Mouse (Mus musculus) fat pad, adult 2 months (tissue): ENCODE data around the gene Rab3a.
A peak's percentile ranks its signal among the peaks of the same experiment; 100 is the strongest.

ENCODE experiments used
- DNase-seq: peaks from one replicate; pipeline ENCODE4 v3.0.0-alpha.2; 2011; ENCODE audit warnings: low read depth, low spot score; ENCODE audit errors: extremely low read depth

The Rab3a gene

DNA sequence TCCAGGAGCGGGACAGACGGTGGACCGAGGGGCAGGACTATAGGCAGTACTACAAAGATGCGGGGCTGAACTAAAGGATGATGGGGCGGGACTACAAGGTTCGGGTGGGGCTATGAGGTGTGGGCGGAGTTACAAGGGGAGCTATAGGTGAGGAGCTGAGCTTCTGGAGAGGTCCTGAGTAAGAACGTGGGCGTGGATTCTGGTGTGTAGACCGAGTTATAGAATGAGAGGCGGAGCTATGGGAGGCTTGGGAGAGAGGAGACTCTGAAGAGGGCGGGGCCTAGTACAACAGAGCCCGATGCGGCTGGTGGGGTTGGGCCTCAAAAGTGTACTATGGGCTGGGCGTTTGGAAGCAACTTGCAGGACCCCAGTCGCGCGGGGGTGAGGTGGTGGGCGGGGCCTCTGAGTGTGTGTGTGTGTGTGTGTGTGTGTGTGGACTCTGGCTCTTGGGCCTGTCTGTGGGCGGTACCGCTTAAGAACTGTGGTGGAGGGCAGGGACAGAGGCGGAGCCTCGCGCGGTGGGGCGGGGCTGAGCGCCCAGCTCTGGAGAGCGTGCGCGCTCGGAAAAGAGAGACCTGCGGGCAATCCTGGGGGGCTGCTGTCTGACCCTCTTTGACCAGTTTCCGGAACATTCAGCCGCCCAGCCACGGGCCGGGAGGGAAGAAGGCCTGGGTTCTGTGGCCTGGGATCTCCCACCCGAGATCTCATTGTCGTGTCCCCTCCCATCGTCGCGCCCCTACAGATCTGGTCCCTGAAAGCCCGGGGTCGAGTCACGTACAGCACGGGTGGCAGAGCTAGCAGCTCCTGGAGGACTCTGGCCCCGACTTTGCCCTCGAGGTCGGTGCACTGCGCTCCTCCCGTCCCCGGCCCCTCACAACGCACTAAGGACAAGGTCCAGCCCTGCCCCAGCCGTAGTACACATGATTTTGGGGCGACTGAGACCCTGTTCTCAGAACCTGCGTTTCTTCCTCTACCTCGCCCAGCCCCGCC lies 42.9 kb downstream of the Rab3a start:
- peak; percentile 97 for DNase-seq

DNA sequence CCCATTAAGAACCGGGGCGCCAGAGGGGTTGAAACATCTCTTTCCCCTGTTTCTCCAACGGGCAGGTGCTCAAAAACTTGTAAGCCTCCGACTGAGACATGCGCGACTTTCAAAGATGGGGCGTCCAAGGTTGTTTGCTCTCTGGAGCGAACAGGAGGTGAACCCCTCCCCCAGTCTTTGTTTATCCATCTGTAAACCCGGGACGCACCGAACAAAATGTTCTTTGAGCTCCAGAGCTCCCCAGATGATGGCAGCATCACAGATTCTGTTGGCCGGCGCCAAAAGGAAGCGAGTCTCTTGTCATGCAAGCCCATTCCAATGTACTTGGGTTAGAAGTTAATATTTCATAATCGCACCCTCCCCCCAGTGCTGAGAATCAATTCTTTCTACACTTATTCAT lies 43.8 kb downstream of the Rab3a start:
- DNase-seq, result no peak

DNA sequence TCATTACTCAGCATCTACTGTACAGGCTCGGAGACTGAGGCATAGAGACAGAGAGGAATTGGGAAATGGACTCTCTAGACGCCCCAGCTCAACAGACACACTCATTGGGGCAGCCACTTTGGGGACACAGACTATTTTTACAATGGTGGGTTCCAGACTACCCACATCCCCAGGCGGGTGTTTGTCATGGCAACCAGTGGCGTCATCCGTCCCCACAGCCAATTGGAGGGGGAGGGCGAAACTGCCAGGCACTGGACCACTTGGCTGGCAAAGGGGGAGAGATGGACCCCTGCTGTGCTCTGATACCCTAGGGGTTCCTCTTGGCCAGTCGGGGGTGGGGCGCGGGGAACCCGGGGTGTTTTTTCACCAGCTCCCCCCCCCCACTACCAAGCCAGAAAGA lies 46.2 kb downstream of the Rab3a start:
- no peak for DNase-seq

DNA sequence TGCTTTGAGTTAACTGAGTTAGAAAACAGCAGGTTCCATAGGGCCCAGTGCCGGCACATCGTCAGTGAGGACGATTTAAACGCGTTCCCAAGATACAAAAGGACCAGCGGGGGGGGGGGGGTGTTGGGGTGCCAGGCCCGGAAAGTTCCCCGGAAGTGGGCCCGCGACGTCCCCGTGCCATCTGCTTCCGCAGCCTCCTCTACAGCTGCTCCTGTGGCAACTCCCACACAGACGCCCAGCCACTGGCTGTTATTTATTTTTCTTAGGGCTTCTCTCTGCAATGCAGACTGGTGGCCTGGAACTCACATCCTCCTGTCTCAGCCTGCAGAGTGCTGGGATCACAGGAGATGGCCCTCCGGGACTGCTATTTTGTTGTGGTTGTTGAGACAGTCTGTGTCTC lies 46.7 kb downstream of the Rab3a start:
- no peak for DNase-seq

DNA sequence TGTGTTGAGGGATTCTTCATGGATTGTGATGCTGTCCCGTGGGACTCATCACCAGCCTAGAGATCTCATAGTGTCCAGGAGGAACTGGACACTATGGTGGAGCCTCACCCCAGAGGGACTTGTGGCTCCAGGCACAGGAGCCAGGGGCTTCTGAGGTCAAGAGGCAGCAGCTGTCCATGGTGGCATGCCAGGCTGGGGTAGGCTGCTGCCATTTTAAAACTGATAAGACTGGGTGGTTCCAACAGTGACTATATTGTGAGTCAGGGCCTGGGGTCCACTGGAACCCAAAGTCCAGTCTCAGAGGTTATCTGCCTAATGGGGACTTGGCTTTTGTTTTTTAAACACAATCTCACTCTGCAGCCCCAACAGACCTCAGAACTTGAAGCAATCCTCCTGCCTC lies 47.4 kb downstream of the Rab3a start:
- no peak for DNase-seq

DNA sequence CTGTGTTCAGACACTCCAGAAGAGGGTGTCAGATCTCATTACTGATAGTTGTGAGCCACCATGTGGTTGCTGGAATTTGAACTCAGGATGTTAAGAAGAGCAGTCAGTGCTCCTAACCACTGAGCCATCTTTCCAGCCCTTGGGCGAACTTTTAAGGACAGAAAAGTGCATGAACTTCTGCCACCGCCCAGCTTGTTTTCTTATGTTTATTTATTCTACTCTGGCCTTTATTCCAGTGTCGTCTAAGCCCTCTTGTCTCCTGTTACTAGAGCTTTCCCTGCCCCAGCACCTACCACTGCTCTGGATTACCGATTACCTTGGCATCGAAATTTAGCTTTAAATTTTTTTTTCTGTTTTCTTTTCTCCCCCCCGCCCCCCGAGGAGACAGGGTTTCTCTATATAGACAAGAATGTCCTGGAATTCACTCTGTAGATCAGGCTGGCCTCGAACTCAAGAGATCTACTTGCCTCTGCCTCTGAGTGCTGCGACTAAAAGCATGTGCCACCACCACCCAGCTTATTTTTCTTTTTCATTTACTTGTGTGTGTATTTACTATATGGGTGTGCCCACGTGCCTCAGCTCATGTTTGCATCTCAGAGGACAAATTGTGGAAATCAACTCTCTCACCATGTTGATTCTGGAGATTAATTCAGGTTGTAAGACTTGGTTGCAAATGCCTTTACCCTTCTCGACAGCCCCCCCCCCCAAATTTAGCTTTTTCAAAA lies 48.5 kb downstream of the Rab3a start:
- DNase-seq, result no peak

DNA sequence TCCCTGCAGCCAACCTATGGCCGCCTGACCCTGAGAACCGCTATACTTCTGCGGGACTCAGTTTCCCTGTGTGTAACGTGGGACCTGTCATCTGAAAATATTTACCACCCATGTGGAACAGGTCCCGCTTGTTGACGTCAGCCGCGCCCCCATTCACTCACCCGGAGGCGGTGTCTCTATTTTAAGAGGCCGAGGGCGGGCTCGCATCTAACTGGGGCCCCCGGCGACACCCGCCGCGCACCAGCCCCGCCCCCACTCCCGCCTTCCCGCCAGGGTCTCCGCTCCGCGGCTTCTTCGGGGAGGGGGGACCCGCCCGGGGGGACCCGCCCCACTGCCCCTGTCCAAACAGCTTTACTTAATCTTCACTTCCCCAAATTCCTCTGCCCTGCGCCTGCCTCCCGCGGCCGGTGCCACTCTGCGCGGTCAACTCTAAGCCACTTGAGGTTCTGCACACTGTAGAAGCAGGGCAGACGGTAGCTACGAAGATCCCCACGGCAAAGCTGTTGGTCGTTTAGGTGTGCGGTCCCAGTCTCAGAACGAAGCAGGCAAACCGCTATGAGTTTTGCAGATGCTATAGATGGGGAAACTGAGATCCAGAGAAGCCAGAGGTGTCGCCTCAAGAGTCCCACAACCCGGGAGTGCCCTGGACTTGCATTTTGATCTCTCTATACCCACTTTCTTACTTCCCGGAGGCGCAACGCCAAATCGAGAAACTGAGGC lies 49.4 kb downstream of the Rab3a start:
- no peak for DNase-seq

DNA sequence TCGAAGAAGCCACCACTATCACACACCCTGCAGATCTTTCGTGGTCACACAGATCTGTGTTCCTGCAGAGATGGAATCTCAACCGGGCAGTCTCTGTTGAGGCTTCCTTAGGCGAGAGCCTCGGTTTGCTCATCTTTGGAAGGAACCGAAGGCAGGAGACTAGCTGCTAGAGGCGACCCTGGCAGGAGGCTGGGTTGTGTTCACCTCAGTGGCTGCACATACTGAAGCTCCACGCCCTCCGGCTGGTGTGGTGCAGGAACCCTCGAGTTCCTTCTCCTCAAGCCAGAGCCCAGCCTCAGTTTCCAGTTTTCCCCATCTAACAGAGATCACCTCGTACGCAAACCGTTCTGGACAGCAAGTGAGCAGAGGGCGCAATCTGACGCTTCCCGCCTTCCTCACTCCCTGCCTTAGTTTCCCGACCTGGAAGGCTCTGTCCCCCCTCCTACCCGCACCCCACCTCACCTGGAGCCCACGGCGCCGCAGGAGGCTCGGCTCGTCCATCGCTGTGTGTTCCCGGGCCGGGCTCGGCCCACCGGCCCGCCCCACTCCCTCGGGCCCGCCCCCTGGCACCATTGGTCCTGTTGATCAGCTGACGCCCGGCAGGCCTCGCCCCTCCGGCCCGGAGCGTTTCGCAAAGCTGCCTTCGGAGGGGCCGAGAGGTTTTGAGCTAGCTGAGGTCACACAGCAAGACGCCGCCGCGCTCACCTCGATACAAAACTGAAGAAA lies 50.2 kb downstream of the Rab3a start, which contains the start of gene Mast3:
TSS of gene Mast3 (minus strand) at position 574 of the 726 bp plus-strand sequence.
- DNase-seq, result no peak

DNA sequence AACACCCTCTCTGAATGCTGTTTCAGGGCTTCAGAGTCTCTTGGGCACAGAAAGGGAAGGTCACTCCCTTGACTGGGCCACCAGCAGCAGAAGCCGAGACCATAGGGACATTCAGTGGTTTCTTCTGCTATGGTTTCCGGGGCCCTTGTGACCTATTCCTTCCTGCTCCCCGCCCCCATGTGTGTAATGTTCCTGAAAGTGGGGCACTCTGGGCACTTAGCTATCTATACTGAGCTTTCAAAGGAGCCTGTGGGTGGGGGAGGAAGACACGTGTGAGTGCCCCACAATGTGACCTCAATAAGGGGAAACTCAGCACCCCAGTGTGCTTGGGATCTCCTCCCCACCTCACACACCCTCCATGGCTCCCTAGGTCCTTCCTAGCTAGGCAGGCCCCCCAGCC lies 52.1 kb downstream of the Rab3a start:
- no peak for DNase-seq

DNA sequence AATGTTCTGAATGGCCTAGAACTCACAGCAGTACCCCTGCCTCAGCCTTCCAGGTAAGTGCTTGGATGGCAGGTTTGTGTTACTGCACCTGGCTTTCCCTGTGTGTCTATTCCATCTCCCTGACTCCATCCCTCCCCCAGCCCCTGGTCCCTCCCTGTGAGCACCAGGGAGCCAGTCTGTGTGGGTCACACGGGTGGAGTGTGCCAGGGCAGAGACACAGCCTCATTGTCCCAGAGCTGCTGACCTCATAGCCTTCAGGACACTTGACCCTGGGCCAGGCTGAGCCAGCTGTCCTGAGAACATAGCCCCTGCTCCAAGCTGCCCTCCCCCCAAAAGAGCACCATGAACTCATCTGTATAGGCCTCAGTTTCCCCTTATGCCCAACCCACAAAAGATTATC lies 52.8 kb downstream of the Rab3a start:
- no peak for DNase-seq

DNA sequence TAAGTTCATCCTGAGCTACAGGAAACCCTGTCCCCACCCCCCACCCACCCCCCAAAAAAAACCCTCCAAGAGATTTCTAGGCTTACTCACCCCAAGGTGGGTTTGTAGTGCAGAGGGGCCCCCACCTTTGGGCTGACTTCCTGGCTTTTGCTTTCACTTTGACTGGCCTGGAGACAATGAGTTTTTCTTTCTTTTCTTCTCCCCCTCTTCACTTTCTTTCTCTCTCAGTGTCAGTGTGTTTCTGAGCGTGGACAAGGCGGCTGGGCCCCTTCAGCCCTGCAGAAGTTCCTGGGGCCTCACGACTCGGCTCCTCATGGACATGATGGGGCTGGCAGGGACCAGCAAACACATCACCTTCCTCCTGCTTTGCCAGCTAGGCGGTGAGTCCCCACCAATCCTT lies 53.8 kb downstream of the Rab3a start, which contains the start of gene Il12rb1:
TSS of gene Il12rb1 (plus strand) at position 211 of the 400 bp plus-strand sequence.
- DNase-seq, result no peak
